Mouse (Mus musculus) T-helper 1 cell (primary cell): ENCODE results near the gene Gpr4.

Source experiments
- in situ Hi-C: fragments of 300-600 bp; cut with MboI, MseI; formaldehyde crosslinking; loops from one replicate; pipeline ENCODE4 v1.15.1; 2025; ENCODE audit warnings: high pct_unique_total_duplicates

Gene Gpr4

GRCm38 (mm10) chr7:19184758-19185157 is 27.6 kb upstream of the Gpr4 start:
- in situ Hi-C loops: loop anchor here (5.0 kb wide), 1 partner anchor 33 kb away; no protein-coding TSS in a partner anchor

- in situ Hi-C loops: no loop called here
Observed at GRCm38 (mm10) chr7:19194676-19195075, 17.7 kb upstream of the Gpr4 start.

DNA sequence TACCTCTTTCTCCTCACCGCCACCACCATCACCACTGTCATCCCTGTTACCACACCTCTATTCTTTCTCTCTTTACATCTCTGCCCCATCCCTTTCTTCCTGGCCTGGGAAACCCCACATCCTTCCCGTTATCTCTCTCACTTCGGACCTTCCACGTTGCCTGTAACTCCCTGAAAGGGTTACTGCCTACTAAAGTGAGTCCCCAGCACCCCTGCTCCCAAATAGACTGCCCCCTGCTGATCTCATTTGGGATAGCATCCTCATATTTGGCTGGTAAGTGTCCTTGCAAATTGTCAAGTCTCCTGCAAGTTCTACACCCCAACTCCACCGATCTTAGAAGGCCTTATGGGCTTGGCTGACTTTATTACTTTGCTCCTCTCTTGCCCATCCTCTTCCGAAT is 15.7 kb upstream of the Gpr4 start:
- in situ Hi-C loops: no loop called here

DNA sequence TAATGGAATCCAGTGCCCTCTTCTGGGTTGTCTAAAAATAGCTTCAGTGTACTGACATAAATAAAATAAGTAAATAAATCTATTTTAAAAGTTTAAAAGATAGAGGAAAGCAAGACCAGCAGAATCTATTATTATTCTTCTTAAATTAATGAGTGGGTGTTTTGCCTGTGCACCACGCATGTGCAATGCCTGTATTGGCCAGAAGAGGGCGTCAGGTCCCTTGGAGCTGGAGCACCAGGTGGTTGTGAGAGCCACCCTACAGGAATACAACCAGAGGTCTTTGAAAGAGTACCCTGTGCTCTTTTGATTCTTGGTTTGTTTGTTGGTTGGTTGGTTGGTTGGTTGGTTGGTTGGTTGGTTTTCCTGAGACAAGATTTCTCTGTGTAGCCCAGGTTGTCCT is 14.4 kb upstream of the Gpr4 start:
- in situ Hi-C loops: no loop called here

DNA sequence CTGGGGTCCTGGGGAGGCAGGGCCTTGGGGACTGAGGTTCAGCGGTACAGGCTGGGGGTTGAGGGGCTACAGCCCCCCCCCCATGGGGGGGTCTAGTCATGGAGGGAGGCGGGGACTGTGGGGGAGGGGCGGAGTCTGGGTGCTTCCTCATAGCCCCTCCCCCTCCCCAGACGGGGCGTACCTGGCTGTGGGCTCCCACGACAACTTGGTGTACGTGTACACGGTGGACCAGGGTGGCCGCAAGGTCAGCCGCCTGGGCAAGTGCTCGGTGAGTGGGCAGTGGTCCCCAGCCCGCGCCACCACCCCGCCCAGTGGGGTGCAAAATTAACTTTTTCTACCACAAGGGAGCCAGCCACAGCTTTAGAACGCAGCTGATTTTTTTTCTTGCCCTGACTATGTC is 10.7 kb upstream of the Gpr4 start:
- in situ Hi-C loops: no loop called here

GRCm38 (mm10) chr7:19202065-19202850 is 10.1 kb upstream of the Gpr4 start:
- in situ Hi-C loops: no loop called here

GRCm38 (mm10) chr7:19208201-19208910 is 4.0 kb upstream of the Gpr4 start:
- in situ Hi-C loops: no loop called here

GRCm38 (mm10) chr7:19208944-19209472 is 3.3 kb upstream of the Gpr4 start:
- in situ Hi-C loops: no loop called here

DNA sequence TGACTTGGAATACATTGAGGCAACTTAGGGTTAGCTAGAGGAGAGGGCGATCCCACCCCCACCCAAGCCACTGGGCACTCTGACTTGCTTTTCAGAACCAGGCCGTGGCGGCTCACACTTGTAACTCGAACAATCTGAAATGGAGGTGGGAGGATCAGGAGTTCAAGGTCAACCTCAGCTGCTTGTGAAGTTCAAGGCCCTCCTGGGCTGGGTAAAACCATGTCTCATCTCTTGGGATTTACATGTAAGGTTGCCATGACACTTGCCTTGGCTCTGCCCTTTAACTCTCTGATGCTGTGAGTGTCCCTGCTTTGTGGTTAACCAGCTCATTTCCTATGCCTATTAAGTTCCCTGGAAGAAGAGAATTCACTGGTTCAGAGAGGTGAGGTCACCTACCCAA is 2.8 kb upstream of the Gpr4 start:
- in situ Hi-C loops: no loop called here

- in situ Hi-C loops: no loop called here
Observed at GRCm38 (mm10) chr7:19210010-19210409, 2.3 kb upstream of the Gpr4 start.

GRCm38 (mm10) chr7:19211041-19211675 is 1.2 kb upstream of the Gpr4 start:
- in situ Hi-C loops: no loop called here

DNA sequence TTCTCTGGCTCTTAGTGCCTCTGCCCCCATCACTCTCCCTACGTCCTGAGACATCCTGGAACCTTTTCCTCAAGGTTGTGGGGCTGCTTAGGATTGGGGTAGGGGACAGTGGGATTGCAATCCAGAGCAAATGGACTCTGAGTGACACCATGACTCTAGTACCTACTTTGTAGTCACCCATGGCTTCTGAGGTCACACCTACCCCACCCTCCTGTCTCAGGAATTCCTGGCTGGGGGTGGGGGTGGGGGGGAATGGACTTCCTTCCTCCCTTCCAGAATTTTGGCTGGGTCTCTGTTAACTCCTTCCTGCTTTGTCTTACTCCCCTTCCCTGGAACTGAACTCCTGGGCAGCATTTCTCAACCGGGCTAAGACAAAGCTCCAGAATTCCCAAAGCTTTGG is 1.0 kb downstream of the Gpr4 start:
- in situ Hi-C loops: no loop called here

- in situ Hi-C loops: no loop called here
Observed at GRCm38 (mm10) chr7:19214369-19214768, 2.0 kb downstream of the Gpr4 start.

- in situ Hi-C loops: loop anchor here (5.0 kb wide), 1 partner anchor 33 kb away; no protein-coding TSS in a partner anchor
Observed at GRCm38 (mm10) chr7:19214940-19215339, 2.6 kb downstream of the Gpr4 start.

- in situ Hi-C loops: loop anchor here (5.0 kb wide), 1 partner anchor 35 kb away; no protein-coding TSS in a partner anchor
Observed at GRCm38 (mm10) chr7:19217492-19217891, 5.2 kb downstream of the Gpr4 start.

DNA sequence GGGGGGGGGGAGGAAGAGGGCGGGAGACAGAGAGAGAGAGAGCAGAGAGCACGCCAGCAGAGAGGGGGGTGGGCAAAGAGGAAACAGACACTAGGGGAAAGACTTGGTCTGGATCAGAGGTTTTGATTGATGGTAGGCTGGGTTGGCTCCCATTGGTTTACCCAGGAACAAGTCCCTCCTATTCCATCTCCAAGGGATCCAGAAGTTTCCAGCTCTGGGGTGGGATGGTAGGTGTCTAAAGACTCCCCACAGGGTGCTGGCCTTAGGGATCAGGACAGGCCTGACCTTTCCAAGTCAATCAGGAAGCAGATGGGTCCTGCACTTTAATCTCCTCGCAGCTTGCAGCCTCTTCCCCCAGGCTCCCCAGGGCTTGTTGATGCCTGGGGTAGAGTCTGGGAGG is 5.6 kb downstream of the Gpr4 start:
- in situ Hi-C loops: loop anchor here (5.0 kb wide), 1 partner anchor 36 kb away; no protein-coding TSS in a partner anchor

GRCm38 (mm10) chr7:19220061-19220460 is 7.7 kb downstream of the Gpr4 start:
- in situ Hi-C loops: no loop called here

GRCm38 (mm10) chr7:19222189-19222588 is 9.9 kb downstream of the Gpr4 start:
- in situ Hi-C loops: no loop called here

DNA sequence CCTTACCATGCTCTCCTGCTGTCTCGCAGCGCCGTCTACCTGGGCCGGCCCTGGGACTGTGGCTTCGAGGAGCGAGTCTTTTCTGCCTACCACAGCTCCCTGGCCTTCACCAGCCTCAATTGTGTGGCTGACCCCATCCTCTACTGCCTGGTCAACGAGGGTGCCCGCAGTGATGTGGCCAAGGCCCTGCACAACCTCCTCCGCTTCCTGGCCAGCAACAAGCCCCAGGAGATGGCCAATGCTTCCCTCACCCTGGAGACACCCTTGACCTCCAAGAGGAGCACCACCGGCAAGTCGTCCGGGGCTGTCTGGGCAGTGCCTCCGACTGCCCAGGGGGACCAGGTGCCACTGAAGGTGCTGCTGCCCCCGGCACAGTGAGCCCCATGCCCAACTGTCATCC is 10.5 kb downstream of the Gpr4 start:
- in situ Hi-C loops: no loop called here

DNA sequence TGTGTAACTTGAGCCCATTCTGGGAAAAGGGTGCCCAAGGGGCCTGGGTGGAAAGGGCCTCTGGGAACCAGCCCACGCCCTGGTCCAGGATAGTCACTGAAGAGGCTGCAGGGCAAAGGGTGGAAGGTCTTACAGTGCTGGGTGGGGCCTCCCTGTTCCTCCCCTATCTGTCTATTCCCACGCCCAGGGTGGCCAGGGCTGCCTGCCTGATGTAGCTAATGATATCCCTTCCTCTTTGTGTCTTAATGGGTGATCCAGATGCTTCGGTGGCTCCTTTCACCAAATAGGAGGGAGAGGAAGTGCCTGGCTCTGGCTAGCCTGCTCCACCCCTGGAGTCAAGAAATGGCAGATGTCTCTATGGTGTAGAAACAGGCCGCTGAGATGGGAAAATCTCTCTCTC is 12.6 kb downstream of the Gpr4 start:
- in situ Hi-C loops: no loop called here

DNA sequence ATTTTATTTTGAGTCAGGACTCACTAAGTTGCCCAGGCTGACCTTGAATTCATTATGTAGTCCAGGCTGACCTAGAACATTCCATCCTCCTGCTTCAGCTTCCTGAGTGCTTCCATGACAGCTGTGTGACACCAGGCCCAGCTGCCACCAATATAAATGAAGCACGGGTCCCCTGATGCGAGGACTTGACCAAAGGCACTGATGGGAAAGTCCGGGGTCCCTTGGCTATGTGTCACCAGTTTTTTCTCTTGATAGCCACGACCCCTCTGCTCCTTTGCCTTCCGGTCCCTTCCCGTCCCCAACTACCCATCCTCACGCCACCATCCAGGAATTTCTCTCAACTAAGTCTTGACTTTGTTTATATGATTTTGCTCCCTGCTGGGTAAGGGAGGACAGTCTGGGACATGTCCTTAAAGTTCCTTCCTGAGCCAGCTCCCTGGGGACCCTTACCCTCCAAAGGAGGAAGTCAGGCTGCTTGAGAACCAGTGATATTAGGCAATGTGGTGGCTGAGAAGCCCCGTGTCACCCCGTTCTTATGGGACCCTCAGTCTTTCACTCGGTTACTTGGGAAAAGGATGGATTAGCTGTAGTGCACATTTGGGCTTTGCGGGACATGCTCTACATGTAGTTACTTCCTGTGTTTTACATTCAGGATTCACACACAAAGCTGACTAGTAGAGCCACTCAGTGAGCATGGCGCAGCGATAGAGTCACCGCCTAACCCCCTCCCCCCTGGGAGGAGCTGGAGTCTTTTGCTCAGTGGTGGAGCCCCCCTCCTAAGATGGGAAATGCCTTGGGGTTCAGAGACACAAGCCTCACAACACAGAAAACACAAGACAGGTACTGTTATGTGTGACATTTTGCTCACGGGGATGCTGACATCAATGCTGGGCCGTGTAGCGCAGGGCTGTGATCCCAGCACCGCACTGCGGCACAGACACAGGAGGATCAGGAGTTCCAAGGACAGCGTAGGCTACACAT is 14.8 kb downstream of the Gpr4 start:
- in situ Hi-C loops: no loop called here
